8 mouse cellular contexts compared by ENCODE assay signal in the genomic region with DNA sequence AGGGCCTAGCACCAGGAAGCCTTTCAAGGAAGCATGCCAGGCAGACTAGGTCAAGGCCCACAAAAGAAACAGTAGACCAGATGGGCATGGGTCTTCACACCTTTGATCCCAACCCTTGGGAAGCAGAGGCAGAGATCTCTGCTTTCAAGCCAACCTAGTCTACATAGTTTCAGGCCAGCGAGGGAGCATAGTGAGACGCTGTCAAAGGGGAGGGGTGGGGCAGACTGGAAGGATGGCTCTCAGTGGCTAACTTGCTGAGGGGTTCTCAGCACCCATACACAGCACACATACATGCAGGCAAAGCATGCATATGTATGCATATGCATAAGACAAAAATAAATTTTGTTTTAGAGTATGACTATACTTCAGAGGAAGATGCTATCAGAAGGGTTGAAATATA. TPM values are rescaled to one million over a fixed set of nuclear protein-coding genes. Genes with fewer than 3 reads are reported as not detected.
DNase-seq lines count a peak whose midpoint lies in the region; ATAC-seq and TF ChIP-seq lines count a peak whose summit lies in the region.

No protein-coding gene starts in this region.

- no peaks in the 10 kb centered on the region for H3K9me3 ChIP-seq in heart, embryonic 10.5 days
- H3K9me3 ChIP-seq in MEL (replicated peaks; ENCODE audit: insufficient read depth, low read length) = no peaks in the 10 kb centered on the region
- no peaks in the 10 kb centered on the region for H3K9me3 ChIP-seq in hindbrain, embryonic 12.5 days (replicated peaks)
- no peaks in the 10 kb centered on the region for H3K9me3 ChIP-seq in liver, postnatal 0 days (ENCODE audit: low read length)

- H3K9ac ChIP-seq in MEL (ENCODE audit: control insufficient read depth, low read depth, low read length, poor library complexity, severe bottlenecking) = no peak overlapping the region
- no peak overlapping the region for H3K9ac ChIP-seq in hindbrain, embryonic 12.5 days
- H3K9ac ChIP-seq in liver, postnatal 0 days (replicated peaks) = peak overlapping the region; percentile 69; the same call in 1 of the 2 replicates

- H3K27me3 ChIP-seq in heart, embryonic 10.5 days (ENCODE audit: insufficient read depth, poor library complexity, severe bottlenecking) = 0 out of 2 replicates have a peak, but pooled peaks cover 3% of the 10 kb centered on the region
- no peaks in the 10 kb centered on the region for H3K27me3 ChIP-seq in MEL (ENCODE audit: control insufficient read depth in 1 of 2, insufficient read depth in 2 of 2, low read length in 2 of 2)
- no peaks in the 10 kb centered on the region for H3K27me3 ChIP-seq in hindbrain, embryonic 12.5 days
- H3K27me3 ChIP-seq in liver, postnatal 0 days (ENCODE audit: insufficient read depth, low read length) = no peaks in the 10 kb centered on the region

- intact Hi-C loops in heart, postnatal 10 days (cut with DNase I) = loop anchor here (5.0 kb wide), 1 partner anchor 158 kb away; no protein-coding TSS in a partner anchor

- no peak for TF ChIP-seq EP300 in MEL (IDR thresholded peaks at IDR 0.05; ENCODE audit: low read depth in 1 of 2, low read length in 2 of 2)
- TF ChIP-seq EP300 in liver, postnatal 0 days (IDR thresholded peaks at IDR 0.05; ENCODE audit: low read depth) = no peak

- peaks cover 25% of the 10 kb centered on the region for H3K36me3 ChIP-seq in heart, embryonic 10.5 days
- no peaks in the 10 kb centered on the region for H3K36me3 ChIP-seq in MEL (ENCODE audit: control insufficient read depth in 1 of 2, insufficient read depth in 2 of 2, low read length in 2 of 2)
- peaks cover 25% of the 10 kb centered on the region for H3K36me3 ChIP-seq in hindbrain, embryonic 12.5 days
- H3K36me3 ChIP-seq in liver, postnatal 0 days (replicated peaks; ENCODE audit: insufficient read depth, low read length) = peaks cover 3% of the 10 kb centered on the region

- no peak for DNase-seq in heart, embryonic 10.5 days (ENCODE audit: low spot score)
- DNase-seq in heart, postnatal 10 days = no peak
- DNase-seq in MEL (ENCODE audit: low read depth, low spot score) (peak; percentile 13), MN1 (ENCODE audit: low spot score) (no peak)
- no peak for DNase-seq in liver, postnatal 0 days
- no peak for DNase-seq in frontal cortex, adult 2 months (ENCODE audit: extremely low spot score in 1 of 2, low spot score in 1 of 2)
- no peak for DNase-seq in adrenal gland, adult 2 months

- peak overlapping the region; percentile 96 for H3K27ac ChIP-seq in heart, embryonic 10.5 days
- H3K27ac ChIP-seq in MEL (ENCODE audit: control insufficient read depth, low read depth, low read length) = no peak overlapping the region
- H3K27ac ChIP-seq in hindbrain, embryonic 12.5 days = peak overlapping the region; percentile 96
- no peak overlapping the region for H3K27ac ChIP-seq in liver, postnatal 0 days (ENCODE audit: low read depth)

- no peaks in the 10 kb centered on the region for H3K79me2 ChIP-seq in MEL (ENCODE audit: control insufficient read depth, insufficient read depth, low read length, poor library complexity)

- peaks cover 27% of the 10 kb centered on the region for H3K4me1 ChIP-seq in heart, embryonic 10.5 days
- no peaks in the 10 kb centered on the region for H3K4me1 ChIP-seq in MEL (ENCODE audit: control insufficient read depth in 1 of 2, insufficient read depth in 2 of 2, low read length in 2 of 2)
- peaks cover 28% of the 10 kb centered on the region for H3K4me1 ChIP-seq in hindbrain, embryonic 12.5 days
- peaks cover 17% of the 10 kb centered on the region for H3K4me1 ChIP-seq in liver, postnatal 0 days (ENCODE audit: insufficient read depth)

- TF ChIP-seq RAD21 in MEL (IDR thresholded peaks at IDR 0.05; ENCODE audit: low read depth, low read length) = no peak

- H3K4me2 ChIP-seq in hindbrain, embryonic 12.5 days (replicated peaks) = peak overlapping the region; percentile 56
- peak overlapping the region; percentile 95 for H3K4me2 ChIP-seq in liver, postnatal 0 days (ENCODE audit: low read depth, low read length)

- no peak for TF ChIP-seq CTCF in MEL (IDR thresholded peaks at IDR 0.05 in 2 of 3, conservative IDR thresholded peaks at IDR 0.05 in 1 of 3; ENCODE audit: control insufficient read depth in 1 of 3, insufficient read depth in 1 of 3, low read depth in 2 of 3, low read length in 3 of 3, poor library complexity in 1 of 3, severe bottlenecking in 1 of 3)
- no peak for TF ChIP-seq CTCF in liver, postnatal 0 days (IDR thresholded peaks at IDR 0.05; ENCODE audit: low read depth)

- 17% methylated on average over 2 of the region's 2 CpGs for WGBS in heart, embryonic 10.5 days
- WGBS in hindbrain, embryonic 12.5 days = 7% methylated on average over 2 of the region's 2 CpGs
- 54% methylated on average over 2 of the region's 2 CpGs for WGBS in liver, postnatal 0 days (ENCODE audit: insufficient replicate concordance)

- peak overlapping the region; percentile 62 for H3K4me3 ChIP-seq in heart, embryonic 10.5 days
- H3K4me3 ChIP-seq in MEL (ENCODE audit: control insufficient read depth in 1 of 2, insufficient read depth in 1 of 2, low read depth in 2 of 2, low read length in 2 of 2) = no peak overlapping the region; a peak in 1 of 4 replicates
- H3K4me3 ChIP-seq in hindbrain, embryonic 12.5 days = no peak overlapping the region
- H3K4me3 ChIP-seq in liver, postnatal 0 days (ENCODE audit: low read depth, low read length) = peak overlapping the region; percentile 56; the same call in 1 of the 2 replicates

- ATAC-seq in hindbrain, embryonic 12.5 days (ENCODE audit: low FRiP score) = no peak
- no peak for ATAC-seq in liver, postnatal 0 days

- no peak for TF ChIP-seq POLR2A in MEL (IDR thresholded peaks at IDR 0.05; ENCODE audit: control insufficient read depth in 1 of 2, insufficient read depth in 1 of 2, low read depth in 1 of 2, low read length in 2 of 2, poor library complexity in 1 of 2)

RNA-seq across cellular contexts. Expression of gene Urm1, which starts 0.5 kb away (rescaled TPM):
- 18.4 and 19.1 TPM in 2 replicates for polyA plus RNA-seq in heart, embryonic 10.5 days (2016; fragmentation: Nextera tagmentation; extraction: Ambion mirVana)
- total RNA-seq in heart, postnatal 10 days (2021) = 10 to 100 TPM; 36.5 to 40.4 TPM
- 76.2 and 90.5 TPM in 2 replicates for total RNA-seq in MEL (2012; rRNA removed)
- polyA plus RNA-seq in MEL (2012; ENCODE audit: insufficient read depth in 1 of 2, insufficient read length in 2 of 2, low read depth in 1 of 2, low replicate concordance in 2 of 2, missing spikeins in 1 of 2) = 100 to 1,000 TPM in 1 of 2 experiments, not detected in 1; 131 TPM
- polyA plus RNA-seq in hindbrain, embryonic 12.5 days (2016; fragmentation: Nextera tagmentation; extraction: Ambion mirVana) = 16.4 and 19.5 TPM in 2 replicates
- polyA plus RNA-seq in liver, postnatal 0 days (2015; fragmentation: Nextera tagmentation; extraction: Ambion mirVana) = 6.6 and 8.7 TPM in 2 replicates
- polyA plus RNA-seq in frontal cortex, adult 2 months (2012; rRNA removed) = 56.4 and 68.3 TPM in 2 replicates
- 10 to 100 TPM; 34.0 to 42.8 TPM for total RNA-seq in adrenal gland, adult 2 months (2021)
- polyA plus RNA-seq in adrenal gland, adult 2 months (2012; rRNA removed) = 58.9 and 62.1 TPM in 2 replicates

RNA-seq across cellular contexts. Expression of gene Slc27a4, which starts 16.9 kb away (rescaled TPM):
- 8.4 and 9.5 TPM in 2 replicates for polyA plus RNA-seq in heart, embryonic 10.5 days (2016; fragmentation: Nextera tagmentation; extraction: Ambion mirVana)
- 10 to 100 TPM; 21.4 to 22.4 TPM for total RNA-seq in heart, postnatal 10 days (2021)
- 7.9 and 10.9 TPM in 2 replicates for total RNA-seq in MEL (2012; rRNA removed)
- 10 to 100 TPM in 1 of 2 experiments, not detected in 1; 14.9 TPM for polyA plus RNA-seq in MEL (2012; ENCODE audit: insufficient read depth in 1 of 2, insufficient read length in 2 of 2, low read depth in 1 of 2, low replicate concordance in 2 of 2, missing spikeins in 1 of 2)
- 28.3 and 29.3 TPM in 2 replicates for polyA plus RNA-seq in hindbrain, embryonic 12.5 days (2016; fragmentation: Nextera tagmentation; extraction: Ambion mirVana)
- 4.6 and 5.1 TPM in 2 replicates for polyA plus RNA-seq in liver, postnatal 0 days (2015; fragmentation: Nextera tagmentation; extraction: Ambion mirVana)
- 60.2 and 65.3 TPM in 2 replicates for polyA plus RNA-seq in frontal cortex, adult 2 months (2012; rRNA removed)
- 10 to 100 TPM; 34.6 to 39.4 TPM for total RNA-seq in adrenal gland, adult 2 months (2021)
- 40.2 and 49.0 TPM in 2 replicates for polyA plus RNA-seq in adrenal gland, adult 2 months (2012; rRNA removed)

RNA-seq across cellular contexts. Expression of gene Trub2, which starts 31.1 kb away (rescaled TPM):
- 33.5 and 43.1 TPM in 2 replicates for polyA plus RNA-seq in heart, embryonic 10.5 days (2016; fragmentation: Nextera tagmentation; extraction: Ambion mirVana)
- total RNA-seq in heart, postnatal 10 days (2021) = 10 to 100 TPM; 37.2 to 37.4 TPM
- 34.8 and 40.9 TPM in 2 replicates for total RNA-seq in MEL (2012; rRNA removed)
- 10 to 100 TPM in 1 of 2 experiments, not detected in 1; 44.7 TPM for polyA plus RNA-seq in MEL (2012; ENCODE audit: insufficient read depth in 1 of 2, insufficient read length in 2 of 2, low read depth in 1 of 2, low replicate concordance in 2 of 2, missing spikeins in 1 of 2)
- polyA plus RNA-seq in hindbrain, embryonic 12.5 days (2016; fragmentation: Nextera tagmentation; extraction: Ambion mirVana) = 43.1 and 43.3 TPM in 2 replicates
- polyA plus RNA-seq in liver, postnatal 0 days (2015; fragmentation: Nextera tagmentation; extraction: Ambion mirVana) = 7.1 and 7.9 TPM in 2 replicates
- 37.5 and 40.1 TPM in 2 replicates for polyA plus RNA-seq in frontal cortex, adult 2 months (2012; rRNA removed)
- 10 to 100 TPM; 39.3 to 42.8 TPM for total RNA-seq in adrenal gland, adult 2 months (2021)
- 25.6 and 30.7 TPM in 2 replicates for polyA plus RNA-seq in adrenal gland, adult 2 months (2012; rRNA removed)

RNA-seq across cellular contexts. Expression of gene Coq4, which starts 32.1 kb away (rescaled TPM):
- polyA plus RNA-seq in heart, embryonic 10.5 days (2016; fragmentation: Nextera tagmentation; extraction: Ambion mirVana) = 34.6 and 34.8 TPM in 2 replicates
- total RNA-seq in heart, postnatal 10 days (2021) = 10 to 100 TPM; 14.3 to 17.5 TPM
- total RNA-seq in MEL (2012; rRNA removed) = 23.5 and 25.4 TPM in 2 replicates
- 10 to 100 TPM in 1 of 2 experiments, not detected in 1; 33.2 TPM for polyA plus RNA-seq in MEL (2012; ENCODE audit: insufficient read depth in 1 of 2, insufficient read length in 2 of 2, low read depth in 1 of 2, low replicate concordance in 2 of 2, missing spikeins in 1 of 2)
- 33.1 and 36.8 TPM in 2 replicates for polyA plus RNA-seq in hindbrain, embryonic 12.5 days (2016; fragmentation: Nextera tagmentation; extraction: Ambion mirVana)
- polyA plus RNA-seq in liver, postnatal 0 days (2015; fragmentation: Nextera tagmentation; extraction: Ambion mirVana) = 6.1 and 7.2 TPM in 2 replicates
- 42.3 and 42.7 TPM in 2 replicates for polyA plus RNA-seq in frontal cortex, adult 2 months (2012; rRNA removed)
- total RNA-seq in adrenal gland, adult 2 months (2021) = 10 to 100 TPM; 20.2 to 21.6 TPM
- 191 and 216 TPM in 2 replicates for polyA plus RNA-seq in adrenal gland, adult 2 months (2012; rRNA removed)

RNA-seq across cellular contexts. Expression of gene Cercam, which starts 49.6 kb away (rescaled TPM):
- 22.8 and 26.7 TPM in 2 replicates for polyA plus RNA-seq in heart, embryonic 10.5 days (2016; fragmentation: Nextera tagmentation; extraction: Ambion mirVana)
- total RNA-seq in heart, postnatal 10 days (2021) = 10 to 100 TPM; 13.0 to 13.9 TPM
- total RNA-seq in MEL (2012; rRNA removed) = 7.5 and 8.8 TPM in 2 replicates
- 10 to 100 TPM in 1 of 2 experiments, not detected in 1; 23.4 TPM for polyA plus RNA-seq in MEL (2012; ENCODE audit: insufficient read depth in 1 of 2, insufficient read length in 2 of 2, low read depth in 1 of 2, low replicate concordance in 2 of 2, missing spikeins in 1 of 2)
- 28.5 and 30.2 TPM in 2 replicates for polyA plus RNA-seq in hindbrain, embryonic 12.5 days (2016; fragmentation: Nextera tagmentation; extraction: Ambion mirVana)
- polyA plus RNA-seq in liver, postnatal 0 days (2015; fragmentation: Nextera tagmentation; extraction: Ambion mirVana) = 9.0 and 10.0 TPM in 2 replicates
- 15.9 and 16.2 TPM in 2 replicates for polyA plus RNA-seq in frontal cortex, adult 2 months (2012; rRNA removed)
- 10 to 100 TPM in 1 of 2 experiments, 1 to 10 TPM in 1; 5.3 to 19.1 TPM for total RNA-seq in adrenal gland, adult 2 months (2021)
- polyA plus RNA-seq in adrenal gland, adult 2 months (2012; rRNA removed) = 25.3 and 26.6 TPM in 2 replicates

Comparison
In these comparisons a context has a peak if more than half of its experiments do, and no peak if none do; other contexts are left out.
1. H3K27ac ChIP-seq: peak in heart, embryonic 10.5 days (single experiment) and hindbrain, embryonic 12.5 days (single experiment); none in MEL (single experiment) and liver, postnatal 0 days (single experiment).
2. H3K4me3 ChIP-seq: peak in heart, embryonic 10.5 days (single experiment) and liver, postnatal 0 days (single experiment); none in MEL (0 of 2) and hindbrain, embryonic 12.5 days (single experiment).